Mouse (Mus musculus): ENCODE measurements around the gene Cpne9.

DNA sequence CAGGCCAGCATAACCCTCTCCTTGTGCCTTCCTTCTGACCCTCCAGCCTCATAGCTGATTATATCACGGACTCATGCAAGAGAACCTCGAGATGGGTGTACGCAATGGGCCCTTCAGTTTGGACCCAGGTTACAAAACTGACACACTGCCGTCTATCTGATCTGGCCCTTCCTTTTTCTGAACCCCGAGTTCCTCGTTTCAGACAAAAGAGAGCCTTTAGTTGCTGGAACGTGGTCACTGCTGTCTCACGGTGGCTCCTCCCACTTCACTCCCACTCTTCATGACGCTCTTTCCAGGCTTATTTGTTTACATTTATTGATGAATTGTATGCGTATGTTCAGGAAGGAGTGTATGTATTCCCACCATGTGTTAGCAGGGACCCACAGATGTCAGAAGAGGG is 69.5 kb downstream of the Cpne9 start:
- no peak for TF ChIP-seq CTCF (conservative IDR thresholded peaks at IDR 0.05; ENCODE audit: low read length)
- TF ChIP-seq NANOG (IDR thresholded peaks at IDR 0.05; ENCODE audit: borderline replicate concordance, low read length) = no peak

Data from E14TG2a.4 (cell line).